Mouse (Mus musculus) spleen, adult 2 months (tissue): ENCODE results near the gene Lpar6.

Experiments used
- CTCF ChIP-seq: fragments of 200-500 bp; IDR thresholded peaks from 2 replicates; pipeline ENCODE4 v1.5.1; 2011; ENCODE audit warnings: mild to moderate bottlenecking, inconsistent platforms; ENCODE audit not compliant: insufficient read depth, insufficient read length, insufficient replicate concordance; ENCODE audit errors: extremely low read depth
- POLR2A ChIP-seq: fragments of 200-500 bp; IDR thresholded peaks from 2 replicates; pipeline ENCODE4 v1.6.1; 2011; ENCODE audit warnings: low read depth, low read length, inconsistent platforms

GRCm38 (mm10) chr14:73231286-73231982 lies 6.3 kb upstream of the Lpar6 start:
- TF ChIP-seq CTCF (no peak), POLR2A (no peak)
